Mouse (Mus musculus) adrenal gland, postnatal 14 days (tissue): ENCODE measurements around the gene Rasl11a. TPM values are rescaled to one million over a fixed set of nuclear protein-coding genes. Genes with fewer than 3 reads are reported as not detected.

Source experiments
- DNase-seq: peaks from one replicate; pipeline ENCODE4 v3.0.0; 2021; ENCODE audit warnings: mixed read lengths
- total RNA-seq: library from RNA; stranded (reverse); gene quantifications from 2 replicates; pipeline ENCODE4 v1.2.3, GENCODE M21; 2021

Rasl11a gene
- total RNA-seq, 1 experiment from 2014 or later, result 8.7 TPM

GRCm38 (mm10) chr5:146841996-146842395, 2.9 kb upstream of the Rasl11a start:
- no peak for DNase-seq

GRCm38 (mm10) chr5:146844301-146844941, 450 bp upstream of the Rasl11a start:
- no peak for DNase-seq

- no peak for DNase-seq
Measured at GRCm38 (mm10) chr5:146846489-146846888, 1.6 kb downstream of the Rasl11a start.

GRCm38 (mm10) chr5:146848936-146849582, 4.2 kb downstream of the Rasl11a start:
- DNase-seq, result no peak

- no peak for DNase-seq
Measured at GRCm38 (mm10) chr5:146856106-146856505, 11.2 kb downstream of the Rasl11a start.

GRCm38 (mm10) chr5:146857620-146858019, 12.7 kb downstream of the Rasl11a start:
- no peak for DNase-seq

GRCm38 (mm10) chr5:146858772-146859171, 13.9 kb downstream of the Rasl11a start:
- no peak for DNase-seq

GRCm38 (mm10) chr5:146859246-146859645, 14.4 kb downstream of the Rasl11a start:
- no peak for DNase-seq

GRCm38 (mm10) chr5:146860222-146860998, 15.5 kb downstream of the Rasl11a start:
- DNase-seq, result no peak

- DNase-seq, result no peak
Measured at GRCm38 (mm10) chr5:146861588-146861987, 16.7 kb downstream of the Rasl11a start.

GRCm38 (mm10) chr5:146865511-146865910, 20.6 kb downstream of the Rasl11a start:
- DNase-seq, result no peak

- DNase-seq, result no peak
Measured at GRCm38 (mm10) chr5:146866277-146866676, 21.4 kb downstream of the Rasl11a start.

GRCm38 (mm10) chr5:146867246-146867945, 22.5 kb downstream of the Rasl11a start:
- peak; percentile 39 for DNase-seq

- no peak for DNase-seq
Measured at GRCm38 (mm10) chr5:146867946-146868314, 23.1 kb downstream of the Rasl11a start.

GRCm38 (mm10) chr5:146872981-146873631, 28.2 kb downstream of the Rasl11a start:
- DNase-seq, result no peak

- DNase-seq, result no peak
Measured at GRCm38 (mm10) chr5:146876024-146876423, 31.2 kb downstream of the Rasl11a start.

GRCm38 (mm10) chr5:146877882-146878281, 33.0 kb downstream of the Rasl11a start:
- peak; percentile 29 for DNase-seq

GRCm38 (mm10) chr5:146882261-146882660, 37.4 kb downstream of the Rasl11a start:
- no peak for DNase-seq

- no peak for DNase-seq
Measured at GRCm38 (mm10) chr5:146883053-146883452, 38.2 kb downstream of the Rasl11a start.

- DNase-seq, result peak; percentile 41
Measured at GRCm38 (mm10) chr5:146883486-146884272, 38.8 kb downstream of the Rasl11a start.

GRCm38 (mm10) chr5:146891127-146891526, 46.3 kb downstream of the Rasl11a start:
- DNase-seq, result peak; percentile 32
